Mouse (Mus musculus) adrenal gland, postnatal 4 days (tissue): ENCODE data around the gene Cdkn2d. TPM values are rescaled to one million over a fixed set of nuclear protein-coding genes. Genes with fewer than 3 reads are reported as not detected.
A peak's percentile ranks its signal among the peaks of the same experiment; 100 is the strongest.
"Not testable (repeated sequence)": the region's sequence is repeated elsewhere in the genome, so short reads cannot be mapped to it uniquely, and the experiment has no call there.

Experiments used
- DNase-seq, 2 experiments: peaks; one replicate each; pipeline ENCODE4 v3.0.0; 2021 to 2022; ENCODE audit warnings: low spot score in 2 of 2, mixed read lengths in 2 of 2
- total RNA-seq, 2 experiments: library from RNA; stranded (reverse); gene quantifications; 2 replicates each; pipeline ENCODE4 v1.2.3; 2021

Cdkn2d gene
- total RNA-seq, 2 experiments from 2014 or later: 21.9 to 25.6 TPM

- no peak for DNase-seq
These were observed 28.3 kb upstream of the Cdkn2d start for GRCm38 (mm10) chr9:21319503-21319902.

GRCm38 (mm10) chr9:21318792-21319191 lies 27.6 kb upstream of the Cdkn2d start:
- no peak for DNase-seq

- DNase-seq: no peak
These were observed 25.5 kb upstream of the Cdkn2d start for GRCm38 (mm10) chr9:21316696-21317095.

- DNase-seq: no peak
These were observed 24.2 kb upstream of the Cdkn2d start for GRCm38 (mm10) chr9:21315421-21315820.

- no peak for DNase-seq
These were observed 23.3 kb upstream of the Cdkn2d start for GRCm38 (mm10) chr9:21314367-21315140.

GRCm38 (mm10) chr9:21313394-21313793 lies 22.2 kb upstream of the Cdkn2d start:
- peak; percentile 84 to 91 for DNase-seq

- no peak for DNase-seq
These were observed 20.9 kb upstream of the Cdkn2d start, which contains the start of gene Ap1m2 for GRCm38 (mm10) chr9:21312134-21312533. TSS of gene Ap1m2 (minus strand) at chr9:21312337.

- no peak for DNase-seq
These were observed 20.5 kb upstream of the Cdkn2d start for GRCm38 (mm10) chr9:21311695-21312094.

- DNase-seq: no peak
These were observed 18.0 kb upstream of the Cdkn2d start for GRCm38 (mm10) chr9:21309150-21309741.

GRCm38 (mm10) chr9:21305065-21305464 lies 13.9 kb upstream of the Cdkn2d start:
- DNase-seq: no peak

- no peak for DNase-seq
These were observed 7.8 kb upstream of the Cdkn2d start for GRCm38 (mm10) chr9:21299014-21299413.

GRCm38 (mm10) chr9:21292271-21292670 lies 1.1 kb upstream of the Cdkn2d start:
- DNase-seq: no peak

GRCm38 (mm10) chr9:21291868-21292267 lies 661 bp upstream of the Cdkn2d start:
- DNase-seq: not testable (repeated sequence)

- peak in 1 of 2 experiments; percentile 22 for DNase-seq
These were observed 618 bp downstream of the Cdkn2d start for GRCm38 (mm10) chr9:21290589-21290988.

GRCm38 (mm10) chr9:21289337-21289671 lies 1.9 kb downstream of the Cdkn2d start:
- DNase-seq: no peak

- no peak for DNase-seq
These were observed 2.5 kb downstream of the Cdkn2d start for GRCm38 (mm10) chr9:21288404-21289336.

- peak; percentile 91 to 97 for DNase-seq
These were observed 3.4 kb downstream of the Cdkn2d start, which contains the start of gene Kri1 for GRCm38 (mm10) chr9:21287571-21288402. TSS of gene Kri1 (minus strand) at chr9:21287969.

- no peak for DNase-seq
These were observed 4.5 kb downstream of the Cdkn2d start for GRCm38 (mm10) chr9:21286753-21287152.

- DNase-seq: no peak
These were observed 7.2 kb downstream of the Cdkn2d start for GRCm38 (mm10) chr9:21283994-21284393.

GRCm38 (mm10) chr9:21283591-21283990 lies 7.6 kb downstream of the Cdkn2d start:
- no peak for DNase-seq

GRCm38 (mm10) chr9:21277776-21278175 lies 13.4 kb downstream of the Cdkn2d start:
- DNase-seq: no peak
